Mouse (Mus musculus) induced T-regulatory cell, adult 2 months (primary cell): ENCODE measurements around the gene Trim54.

Experiments used
- DNase-seq: peaks from one replicate; pipeline ENCODE4 v3.0.0-alpha.2; 2012; ENCODE audit warnings: low read depth

Trim54 gene

GRCm38 (mm10) chr5:31105814-31106335, 10.6 kb upstream of the Trim54 start, which contains the start of gene Dnajc5g:
Gene Dnajc5g (plus strand): TSS chr5:31106285.
- DNase-seq: no peak

DNA sequence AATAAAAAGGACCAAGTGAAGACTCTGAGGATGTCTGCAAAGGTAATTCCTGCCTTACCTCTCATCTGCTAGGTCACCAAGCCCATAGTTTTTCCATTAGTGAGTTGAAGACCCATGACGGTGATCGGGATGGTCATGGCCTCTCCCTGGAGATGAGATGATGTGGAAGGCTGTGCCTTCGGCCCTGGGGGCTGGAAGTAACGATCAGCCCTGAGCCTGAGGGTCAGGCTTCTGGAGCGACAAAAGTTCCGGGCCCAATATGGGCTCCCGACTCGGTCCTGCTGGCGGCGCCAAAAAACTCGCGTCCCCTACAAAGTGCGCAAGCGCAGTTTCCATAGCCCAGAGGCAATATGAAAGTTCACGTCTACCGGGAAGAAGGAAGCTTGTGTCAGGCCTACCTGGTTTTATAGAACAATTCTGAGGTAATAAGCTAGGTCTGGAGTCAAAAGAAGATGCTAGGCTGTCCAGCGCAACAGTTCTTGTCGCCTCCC, 8.5 kb upstream of the Trim54 start, which contains the start of gene Slc30a3:
Slc30a3 (minus strand) TSS at position 238 of the 491 bp plus-strand sequence.
- no peak for DNase-seq

DNA sequence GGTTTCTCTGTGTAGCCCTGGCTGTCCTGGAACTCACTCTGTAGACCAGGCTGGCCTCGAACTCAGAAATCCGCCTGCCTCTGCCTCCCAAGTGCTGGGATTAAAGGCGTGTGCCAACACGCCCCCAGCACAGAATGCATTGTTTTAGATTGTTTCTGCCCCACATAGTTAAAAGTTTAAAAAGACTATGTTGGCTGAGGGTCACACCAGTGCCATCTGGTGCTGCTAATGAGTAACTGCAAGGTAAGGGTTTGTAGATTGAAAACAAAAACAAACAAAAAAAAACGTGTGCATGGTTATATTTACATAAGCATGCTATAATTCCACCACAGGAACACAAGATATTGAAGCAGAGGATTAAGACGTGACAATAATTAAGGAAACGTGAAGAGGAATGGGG, 5.7 kb upstream of the Trim54 start:
- DNase-seq: peak; percentile 51

DNA sequence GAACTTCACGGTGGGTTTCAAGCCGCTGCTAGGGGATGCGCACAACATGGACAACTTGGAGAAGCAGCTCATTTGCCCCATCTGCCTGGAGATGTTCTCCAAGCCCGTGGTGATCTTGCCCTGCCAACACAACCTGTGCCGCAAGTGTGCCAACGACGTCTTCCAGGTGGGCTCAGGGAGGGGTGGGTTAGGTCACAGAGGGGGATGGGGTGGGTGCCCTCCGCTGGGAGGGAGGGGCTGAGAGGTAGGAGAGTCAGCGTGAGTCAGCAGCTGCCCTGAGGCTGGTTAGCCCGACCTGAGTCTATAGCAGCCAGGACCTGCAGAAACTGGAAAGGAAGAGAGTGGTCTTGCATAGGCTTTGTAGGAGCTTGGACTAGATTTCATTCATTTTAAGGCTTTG, 400 bp downstream of the Trim54 start:
- DNase-seq: no peak

- DNase-seq: no peak
These were observed 4.6 kb downstream of the Trim54 start for GRCm38 (mm10) chr5:31121111-31121510.

DNA sequence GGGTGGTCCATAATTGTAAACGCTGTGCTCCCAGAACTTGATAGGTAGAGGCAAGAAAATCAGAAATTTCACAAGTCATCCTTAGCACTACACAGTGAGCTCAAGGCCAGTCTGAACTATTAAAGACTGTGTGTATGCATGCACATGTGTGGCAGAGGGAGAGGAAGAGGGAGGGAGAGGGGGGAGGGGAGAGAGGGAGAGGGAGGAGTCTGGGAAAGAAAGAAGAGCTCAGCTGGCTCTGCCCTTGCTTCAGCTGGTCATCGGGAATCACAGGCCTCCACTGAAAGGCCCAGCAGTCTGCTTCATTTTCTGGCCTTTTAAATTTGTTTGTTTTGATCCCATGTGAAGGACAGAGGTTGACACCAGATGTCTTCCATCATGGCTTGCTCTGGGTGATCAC, 7.0 kb downstream of the Trim54 start:
- DNase-seq: no peak

DNA sequence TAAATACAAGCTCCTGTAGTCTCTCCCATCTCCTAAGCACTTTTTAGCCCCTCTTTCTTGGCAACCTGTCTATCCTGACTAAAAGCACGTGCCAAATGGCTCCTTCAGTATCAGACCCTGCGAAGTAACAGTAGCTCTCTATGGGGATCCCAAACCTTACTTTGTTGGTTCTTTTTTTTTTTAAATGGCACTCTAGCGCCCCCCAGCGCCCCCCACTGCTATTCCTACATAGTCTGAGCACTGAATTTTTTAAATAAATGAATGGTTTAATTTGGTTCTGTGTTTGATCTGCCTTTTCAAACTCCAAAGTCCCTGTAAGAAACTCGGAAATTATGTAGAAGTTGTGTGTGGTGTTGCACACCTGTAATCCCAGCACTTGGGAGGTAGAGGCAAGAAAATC, 9.5 kb downstream of the Trim54 start:
- peak; percentile 23 for DNase-seq

DNA sequence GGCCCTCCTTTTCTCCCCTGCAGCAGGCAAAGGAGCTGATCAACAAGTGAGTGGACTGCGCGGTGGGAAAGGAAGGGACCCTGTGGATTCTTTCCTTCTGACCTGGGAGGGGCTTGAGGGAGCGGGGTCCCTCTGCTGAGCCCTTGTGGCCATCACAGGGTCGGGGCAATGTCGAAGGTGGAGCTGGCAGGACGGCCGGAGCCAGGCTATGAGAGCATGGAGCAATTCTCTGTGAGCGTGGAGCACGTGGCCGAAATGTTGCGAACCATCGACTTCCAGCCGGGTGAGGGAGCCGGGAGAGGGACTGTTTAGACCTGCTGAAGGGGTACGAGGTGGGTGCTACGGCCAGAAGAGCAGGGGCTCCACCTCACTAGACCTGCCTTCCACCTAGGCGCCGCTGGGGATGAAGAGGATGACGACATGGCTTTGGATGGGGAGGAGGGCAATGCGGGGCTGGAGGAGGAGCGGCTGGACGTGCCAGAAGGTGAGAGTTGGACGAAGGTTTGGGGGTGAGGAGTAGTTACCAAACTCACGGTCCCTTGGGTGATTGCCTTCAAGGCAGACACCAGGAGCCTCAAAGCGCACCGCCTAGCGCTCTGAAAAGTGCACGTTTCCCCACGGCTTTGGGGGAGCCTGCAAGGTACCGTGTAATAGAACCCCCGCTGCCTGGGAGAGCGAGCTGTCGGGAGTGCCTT, 20.4 kb downstream of the Trim54 start:
- no peak for DNase-seq

GRCm38 (mm10) chr5:31137658-31138057, 21.1 kb downstream of the Trim54 start:
- DNase-seq: no peak

GRCm38 (mm10) chr5:31138241-31138967, 21.9 kb downstream of the Trim54 start, which contains the start of gene Ucn:
Gene Ucn (minus strand): TSS chr5:31138829.
- DNase-seq: no peak

DNA sequence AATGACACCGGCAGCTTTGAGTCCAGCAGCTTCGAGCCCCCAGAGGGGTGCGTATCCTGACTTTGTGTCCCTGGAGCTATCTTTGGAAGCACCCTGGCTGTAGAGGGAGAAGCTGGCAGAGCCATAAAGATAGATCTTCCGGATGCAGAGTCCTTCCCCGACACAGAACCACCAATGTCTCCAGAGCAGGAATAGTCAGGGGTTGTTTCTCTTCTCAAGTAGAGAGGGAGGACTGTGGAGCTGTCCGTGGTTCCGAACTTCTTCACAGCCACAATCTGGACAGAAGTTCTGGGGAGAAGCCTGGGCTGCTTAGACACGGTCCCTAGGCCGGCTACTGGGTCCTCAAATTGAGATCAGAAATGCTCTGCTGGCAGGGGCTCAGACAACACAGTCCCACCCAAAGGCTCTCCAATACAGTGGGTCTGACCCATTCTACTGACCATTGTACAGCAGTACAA, 22.5 kb downstream of the Trim54 start:
- DNase-seq: no peak

DNA sequence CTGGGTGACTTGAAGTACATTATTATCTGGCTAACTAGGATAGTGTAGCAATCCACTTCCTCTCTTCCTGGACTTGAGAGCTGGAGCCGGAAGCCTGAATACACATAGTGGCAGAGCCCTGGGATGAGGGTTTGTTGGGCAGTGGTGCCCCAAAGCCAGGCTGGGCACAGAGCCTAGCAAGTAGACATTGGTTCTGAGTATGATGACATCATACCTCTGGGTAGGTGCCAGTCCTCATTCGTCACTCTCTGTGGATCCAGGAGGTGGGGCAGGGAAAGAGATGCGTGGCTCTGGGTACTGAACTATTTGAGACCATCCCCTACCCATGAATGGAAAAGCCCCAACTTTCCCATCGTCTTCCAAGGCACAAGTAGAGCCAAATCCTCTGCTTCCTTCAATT, 33.3 kb downstream of the Trim54 start:
- no peak for DNase-seq

DNA sequence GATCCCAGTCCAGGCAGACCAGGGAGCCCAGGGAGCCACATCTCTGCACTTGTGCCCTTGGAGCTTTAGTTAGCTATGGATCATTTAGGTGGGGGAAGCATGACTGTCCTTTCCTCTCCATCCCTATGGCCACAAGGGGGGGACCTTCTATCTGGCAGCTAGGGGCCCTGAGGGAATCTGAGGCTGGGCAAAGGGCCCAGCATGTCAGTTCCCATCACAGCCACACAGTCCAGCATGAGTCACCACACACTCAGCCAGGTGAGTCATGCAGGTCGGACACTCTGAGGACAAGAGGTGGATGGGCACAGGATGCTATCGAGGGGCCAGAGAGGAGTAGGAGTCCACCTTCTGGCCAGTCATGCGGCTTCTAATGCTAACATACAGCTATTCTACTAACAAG, 35.2 kb downstream of the Trim54 start:
- DNase-seq: no peak

GRCm38 (mm10) chr5:31153516-31154151, 37.1 kb downstream of the Trim54 start:
- DNase-seq: no peak

- peak; percentile 85 for DNase-seq
These were observed 37.6 kb downstream of the Trim54 start, which contains the start of gene Mpv17 for GRCm38 (mm10) chr5:31154152-31154553. Gene Mpv17 (minus strand): TSS chr5:31154251.

GRCm38 (mm10) chr5:31162462-31162861, 46.0 kb downstream of the Trim54 start:
- no peak for DNase-seq

GRCm38 (mm10) chr5:31164878-31165277, 48.4 kb downstream of the Trim54 start:
- DNase-seq: no peak

GRCm38 (mm10) chr5:31168630-31169029, 52.1 kb downstream of the Trim54 start:
- DNase-seq: no peak

- no peak for DNase-seq
These were observed 62.8 kb downstream of the Trim54 start for GRCm38 (mm10) chr5:31179301-31179765.

DNA sequence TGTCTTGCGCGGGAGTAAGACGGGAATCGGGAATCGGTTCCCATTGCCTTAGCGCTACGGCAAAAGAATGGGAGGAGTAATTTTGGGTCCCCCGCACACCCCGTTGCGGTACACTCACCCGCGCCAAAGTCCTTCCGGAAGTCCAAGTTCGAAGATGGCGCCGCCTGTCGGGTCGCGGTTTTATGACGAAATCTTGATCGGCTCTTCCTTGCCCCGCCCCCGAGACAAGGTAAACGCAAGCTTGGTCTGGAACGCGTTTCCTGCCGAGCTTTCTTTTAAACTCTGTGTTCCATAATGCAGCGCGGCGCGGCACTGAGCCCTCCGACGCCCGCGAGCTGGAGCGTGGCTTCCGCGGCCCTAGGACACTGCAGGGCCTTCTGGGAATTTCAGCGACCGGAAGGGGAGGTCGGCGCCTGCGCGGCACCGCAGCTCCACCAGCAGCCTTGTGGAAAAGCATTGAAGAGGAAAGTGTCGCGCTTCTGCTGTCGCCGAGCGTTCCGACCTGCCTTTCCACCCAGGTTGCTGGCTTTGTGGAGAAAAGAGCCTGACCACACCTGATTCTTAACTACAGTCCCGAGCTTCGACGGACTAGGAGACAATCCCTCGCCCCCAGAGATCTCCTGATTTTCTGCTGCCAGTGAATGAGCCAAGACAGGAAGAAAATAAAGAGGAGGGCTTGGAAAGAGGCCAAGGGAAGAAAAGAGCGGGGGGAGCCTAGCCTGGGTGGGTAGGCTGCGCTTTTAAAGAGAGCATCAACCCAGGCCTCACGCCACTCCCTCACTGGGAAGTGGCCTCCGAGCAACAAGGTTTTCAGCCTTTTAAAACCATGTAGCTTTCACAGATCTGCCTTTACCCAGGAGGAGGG, 63.5 kb downstream of the Trim54 start, which contains the start of the genes Gm29609 and Gtf3c2:
Gm29609 (minus strand) TSS at position 146 of the 865 bp plus-strand sequence.
Gtf3c2 (minus strand) TSS at position 379 of the 865 bp plus-strand sequence.
- peak; percentile 99 for DNase-seq

DNA sequence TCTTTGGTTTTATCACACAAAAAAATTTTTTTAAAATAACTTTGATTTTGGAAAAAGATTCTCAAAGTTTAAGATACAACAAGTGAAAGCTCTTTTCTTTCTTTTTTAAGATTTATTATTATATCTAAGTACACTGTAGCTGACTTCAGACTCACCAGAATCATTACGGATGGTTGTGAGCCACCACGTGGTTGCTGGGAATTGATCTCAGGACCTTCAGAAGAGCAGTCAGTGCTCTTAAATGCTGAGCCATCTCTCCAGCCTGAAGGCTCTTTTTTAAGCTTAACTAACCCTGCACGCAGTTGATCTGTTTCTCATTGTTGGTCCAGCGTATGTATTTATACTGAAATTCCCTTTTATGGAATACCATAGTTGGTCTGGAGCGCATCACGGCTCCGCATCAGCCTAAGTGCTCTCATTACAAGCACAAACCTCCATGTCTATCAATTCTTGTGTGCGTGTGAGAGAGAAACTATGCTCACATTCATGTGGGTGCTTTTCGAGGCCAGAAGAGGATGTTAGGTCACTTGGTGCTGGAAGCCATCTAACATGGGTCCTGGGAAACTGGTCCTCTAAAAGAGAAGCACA, 64.8 kb downstream of the Trim54 start:
- no peak for DNase-seq
